Mouse (Mus musculus): ENCODE measurements at regions not wholly inside any gene's neighbourhood (a gene's known extent, or its start where the extent isn't known, plus 50 kb on each side); places are given as distances from the start of the nearest gene placed in this dataset.
A peak's percentile ranks its signal among the peaks of the same experiment; 100 is the strongest.

DNA sequence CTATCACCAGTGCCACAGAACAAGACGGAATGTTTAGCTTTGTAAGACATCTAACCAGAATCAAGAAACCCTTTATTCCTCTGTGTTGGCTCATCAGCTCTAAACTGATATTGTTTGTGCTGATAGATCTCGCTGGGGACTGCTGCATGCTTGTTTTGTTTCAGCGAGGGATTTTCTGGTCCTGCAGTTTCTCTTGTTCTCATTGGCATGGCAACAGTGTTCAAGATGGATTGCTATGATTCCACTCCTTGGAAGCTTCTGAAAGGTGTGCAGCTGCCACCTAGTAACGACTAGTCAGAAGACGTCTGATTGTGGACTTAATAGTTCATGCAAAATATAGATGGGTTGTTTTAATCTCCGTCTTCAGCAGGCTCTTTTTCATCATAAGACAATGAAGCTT, 591.2 kb downstream of the Sorcs1 start:
- Histone ChIP-seq H3K27me3 (ENCODE audit: control insufficient read depth, insufficient read depth, low read length) (no peaks in the 10 kb centered on the region), H3K4me3 (ENCODE audit: low read depth, low read length) (no peak overlapping the region), H3K4me1 (ENCODE audit: control insufficient read depth, insufficient read depth, low read length) (no peaks in the 10 kb centered on the region), H3K4me2 (ENCODE audit: low read depth, severe bottlenecking) (no peak overlapping the region), H3K9me3 (ENCODE audit: control insufficient read depth, low read length) (no peaks in the 10 kb centered on the region), H3K27ac (replicated peaks; ENCODE audit: low read depth, low read length) (no peak overlapping the region), H3K9ac (ENCODE audit: low read length) (no peak overlapping the region), H3K36me3 (ENCODE audit: control insufficient read depth, insufficient read depth, low read length) (no peaks in the 10 kb centered on the region)
- WGBS = 80% methylated on average over 6 of the region's 6 CpGs
- DNase-seq (ENCODE audit: low spot score) (no peak), ATAC-seq (ENCODE audit: insufficient number of reproducible peaks, low FRiP score, low TSS enrichment, low read depth) (no peak)

DNA sequence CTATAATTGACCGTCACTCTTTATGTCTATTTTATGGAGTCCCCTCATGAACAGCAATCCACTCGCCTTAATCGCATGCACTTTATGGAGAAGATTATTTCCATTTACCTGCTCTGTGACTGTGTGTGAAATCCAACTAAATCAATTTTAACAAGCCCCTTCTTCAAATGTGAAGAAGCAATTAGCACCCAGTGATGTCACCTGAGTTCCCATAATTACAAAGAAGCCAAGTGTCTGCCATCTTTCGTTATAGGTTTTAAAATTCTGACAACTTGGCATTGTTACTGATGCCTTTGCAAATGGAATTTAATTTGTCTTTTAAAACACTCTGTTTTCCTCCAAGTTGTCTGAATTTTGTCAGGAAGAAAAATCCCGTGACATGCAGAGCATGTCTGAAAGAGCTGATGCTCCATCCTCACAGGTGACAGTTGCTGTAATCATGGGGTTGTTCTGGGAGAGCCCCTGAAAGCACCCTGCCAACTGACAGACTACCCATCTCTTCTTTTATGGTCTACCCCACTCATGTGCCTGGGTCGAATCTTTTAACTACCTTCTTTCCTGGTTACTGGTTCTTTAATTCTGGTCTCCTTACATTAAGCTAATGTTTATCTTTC, 600.9 kb downstream of the Sorcs1 start:
- no peak overlapping the region for H3K4me2 ChIP-seq (ENCODE audit: low read depth, severe bottlenecking)
- 85% methylated on average over 6 of the region's 6 CpGs for WGBS
- no peaks in the 10 kb centered on the region for H3K4me1 ChIP-seq (ENCODE audit: control insufficient read depth, insufficient read depth, low read length)
- no peak overlapping the region for H3K4me3 ChIP-seq (ENCODE audit: low read depth, low read length)
- no peaks in the 10 kb centered on the region for H3K36me3 ChIP-seq (ENCODE audit: control insufficient read depth, insufficient read depth, low read length)
- no peak overlapping the region for H3K9ac ChIP-seq (ENCODE audit: low read length)
- no peaks in the 10 kb centered on the region for H3K27me3 ChIP-seq (ENCODE audit: control insufficient read depth, insufficient read depth, low read length)
- H3K27ac ChIP-seq (replicated peaks; ENCODE audit: low read depth, low read length) = no peak overlapping the region
- DNase-seq (ENCODE audit: low spot score) (no peak), ATAC-seq (ENCODE audit: insufficient number of reproducible peaks, low FRiP score, low TSS enrichment, low read depth) (no peak)
- H3K9me3 ChIP-seq (ENCODE audit: control insufficient read depth, low read length) = no peaks in the 10 kb centered on the region

DNA sequence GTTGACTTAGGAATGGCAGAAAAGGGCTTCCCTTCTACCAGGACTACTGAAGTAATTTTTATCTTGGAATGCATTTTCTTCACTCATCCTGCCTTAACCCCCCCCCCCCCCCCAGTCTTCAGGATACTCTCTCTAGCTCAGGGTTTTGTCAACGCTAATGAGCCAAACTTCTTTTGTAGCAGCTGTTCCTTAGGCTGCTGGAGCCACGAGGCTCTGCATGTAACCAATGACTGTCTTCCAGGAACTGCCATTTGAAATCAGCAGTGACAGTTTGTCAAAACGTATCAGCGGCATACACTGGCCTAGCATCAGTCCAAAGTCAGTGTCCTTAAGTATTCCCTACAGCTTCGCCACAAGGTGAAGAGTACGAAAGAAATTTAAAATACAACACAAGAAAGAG, 618.0 kb downstream of the Sorcs1 start:
- H3K36me3 ChIP-seq (ENCODE audit: control insufficient read depth, insufficient read depth, low read length) = no peaks in the 10 kb centered on the region
- no peak overlapping the region for H3K4me2 ChIP-seq (ENCODE audit: low read depth, severe bottlenecking)
- H3K4me1 ChIP-seq (ENCODE audit: control insufficient read depth, insufficient read depth, low read length) = no peaks in the 10 kb centered on the region
- H3K9ac ChIP-seq (ENCODE audit: low read length) = no peak overlapping the region
- no peaks in the 10 kb centered on the region for H3K9me3 ChIP-seq (ENCODE audit: control insufficient read depth, low read length)
- WGBS = 79% methylated on average over 6 of the region's 6 CpGs
- H3K27ac ChIP-seq (replicated peaks; ENCODE audit: low read depth, low read length) = no peak overlapping the region
- no peaks in the 10 kb centered on the region for H3K27me3 ChIP-seq (ENCODE audit: control insufficient read depth, insufficient read depth, low read length)
- H3K4me3 ChIP-seq (ENCODE audit: low read depth, low read length) = no peak overlapping the region
- no peak for ATAC-seq (ENCODE audit: insufficient number of reproducible peaks, low FRiP score, low TSS enrichment, low read depth)
- no peak for DNase-seq (ENCODE audit: low spot score)

GRCm38 (mm10) chr19:50052910-50053309, 625.5 kb downstream of the Sorcs1 start:
- Histone ChIP-seq H3K4me2 (ENCODE audit: low read depth, severe bottlenecking) (no peak overlapping the region), H3K9ac (ENCODE audit: low read length) (no peak overlapping the region), H3K27ac (replicated peaks; ENCODE audit: low read depth, low read length) (no peak overlapping the region), H3K36me3 (ENCODE audit: control insufficient read depth, insufficient read depth, low read length) (no peaks in the 10 kb centered on the region), H3K4me3 (ENCODE audit: low read depth, low read length) (no peak overlapping the region), H3K9me3 (ENCODE audit: control insufficient read depth, low read length) (no peaks in the 10 kb centered on the region), H3K4me1 (ENCODE audit: control insufficient read depth, insufficient read depth, low read length) (no peaks in the 10 kb centered on the region), H3K27me3 (ENCODE audit: control insufficient read depth, insufficient read depth, low read length) (no peaks in the 10 kb centered on the region)
- WGBS = 87% methylated on average over 2 of the region's 2 CpGs
- no peak for ATAC-seq (ENCODE audit: insufficient number of reproducible peaks, low FRiP score, low TSS enrichment, low read depth)
- no peak for DNase-seq (ENCODE audit: low spot score)

- H3K9me3 ChIP-seq (ENCODE audit: control insufficient read depth, low read length) = no peaks in the 10 kb centered on the region
- no peaks in the 10 kb centered on the region for H3K36me3 ChIP-seq (ENCODE audit: control insufficient read depth, insufficient read depth, low read length)
- no peaks in the 10 kb centered on the region for H3K27me3 ChIP-seq (ENCODE audit: control insufficient read depth, insufficient read depth, low read length)
- WGBS = 45% methylated on average over 3 of the region's 3 CpGs
- DNase-seq (ENCODE audit: low spot score) = peak; percentile 38
- ATAC-seq (ENCODE audit: insufficient number of reproducible peaks, low FRiP score, low TSS enrichment, low read depth) = no peak
- no peak overlapping the region for H3K4me2 ChIP-seq (ENCODE audit: low read depth, severe bottlenecking)
- no peaks in the 10 kb centered on the region for H3K4me1 ChIP-seq (ENCODE audit: control insufficient read depth, insufficient read depth, low read length)
- no peak overlapping the region for H3K4me3 ChIP-seq (ENCODE audit: low read depth, low read length)
- no peak overlapping the region for H3K9ac ChIP-seq (ENCODE audit: low read length)
- no peak overlapping the region for H3K27ac ChIP-seq (replicated peaks; ENCODE audit: low read depth, low read length)
Observed at GRCm38 (mm10) chr19:50045761-50046160, 632.7 kb downstream of the Sorcs1 start.

DNA sequence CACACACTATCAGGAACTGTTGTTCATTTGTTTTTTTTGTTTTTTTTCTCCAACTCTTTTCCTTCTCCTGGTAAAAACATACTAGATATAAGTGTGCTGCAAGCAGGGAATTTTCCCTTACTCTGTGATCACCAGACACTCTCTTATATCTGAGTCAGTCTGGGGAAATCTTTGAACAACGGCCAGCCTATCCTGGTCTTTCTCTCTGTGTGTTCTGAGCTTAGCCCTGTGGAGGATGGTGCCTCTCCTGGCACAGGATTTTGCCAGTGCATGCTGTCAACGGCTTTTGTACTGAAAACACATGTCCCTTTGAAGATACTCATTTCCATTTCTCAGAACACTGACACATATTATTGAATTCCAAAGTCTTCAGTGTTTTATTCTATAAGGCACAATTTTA, 664.8 kb downstream of the Sorcs1 start:
- ATAC-seq (ENCODE audit: insufficient number of reproducible peaks, low FRiP score, low TSS enrichment, low read depth) = no peak
- Histone ChIP-seq H3K27ac (replicated peaks; ENCODE audit: low read depth, low read length) (no peak overlapping the region), H3K36me3 (ENCODE audit: control insufficient read depth, insufficient read depth, low read length) (no peaks in the 10 kb centered on the region), H3K27me3 (ENCODE audit: control insufficient read depth, insufficient read depth, low read length) (no peaks in the 10 kb centered on the region), H3K4me1 (ENCODE audit: control insufficient read depth, insufficient read depth, low read length) (no peaks in the 10 kb centered on the region), H3K9ac (ENCODE audit: low read length) (no peak overlapping the region), H3K4me2 (ENCODE audit: low read depth, severe bottlenecking) (no peak overlapping the region), H3K9me3 (ENCODE audit: control insufficient read depth, low read length) (no peaks in the 10 kb centered on the region), H3K4me3 (ENCODE audit: low read depth, low read length) (no peak overlapping the region)
- DNase-seq (ENCODE audit: low spot score) = no peak
- WGBS = 50% methylated on average over 2 of the region's 2 CpGs

DNA sequence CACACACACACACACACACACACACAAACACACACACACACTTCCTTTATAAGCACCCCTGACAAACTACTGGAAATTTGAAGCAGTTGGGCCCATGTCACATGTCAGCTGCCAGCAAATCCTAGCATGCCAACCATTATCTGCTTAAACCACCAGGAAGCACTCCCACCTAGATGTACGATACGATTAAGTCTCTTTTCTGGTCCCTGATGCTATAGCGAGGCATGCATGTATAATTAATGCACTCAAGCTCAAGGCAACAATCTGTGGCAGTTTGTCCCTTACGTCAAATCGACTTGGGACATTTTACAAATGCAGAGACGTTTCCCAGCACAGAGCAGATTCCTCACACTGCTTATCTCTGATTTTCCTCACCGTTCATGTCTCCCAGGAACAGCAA, 673.2 kb downstream of the Sorcs1 start:
- no peak for DNase-seq (ENCODE audit: low spot score)
- H3K27me3 ChIP-seq (ENCODE audit: control insufficient read depth, insufficient read depth, low read length) = no peaks in the 10 kb centered on the region
- no peak for ATAC-seq (ENCODE audit: insufficient number of reproducible peaks, low FRiP score, low TSS enrichment, low read depth)
- no peak overlapping the region for H3K4me3 ChIP-seq (ENCODE audit: low read depth, low read length)
- no peak overlapping the region for H3K27ac ChIP-seq (replicated peaks; ENCODE audit: low read depth, low read length)
- no peak overlapping the region for H3K4me2 ChIP-seq (ENCODE audit: low read depth, severe bottlenecking)
- no peaks in the 10 kb centered on the region for H3K4me1 ChIP-seq (ENCODE audit: control insufficient read depth, insufficient read depth, low read length)
- WGBS = 62% methylated on average over 7 of the region's 7 CpGs
- no peaks in the 10 kb centered on the region for H3K9me3 ChIP-seq (ENCODE audit: control insufficient read depth, low read length)
- H3K36me3 ChIP-seq (ENCODE audit: control insufficient read depth, insufficient read depth, low read length) = no peaks in the 10 kb centered on the region
- no peak overlapping the region for H3K9ac ChIP-seq (ENCODE audit: low read length)

- Histone ChIP-seq H3K4me3 (ENCODE audit: low read depth, low read length) (no peak overlapping the region), H3K4me2 (ENCODE audit: low read depth, severe bottlenecking) (no peak overlapping the region), H3K36me3 (ENCODE audit: control insufficient read depth, insufficient read depth, low read length) (no peaks in the 10 kb centered on the region), H3K9me3 (ENCODE audit: control insufficient read depth, low read length) (no peaks in the 10 kb centered on the region), H3K4me1 (ENCODE audit: control insufficient read depth, insufficient read depth, low read length) (no peaks in the 10 kb centered on the region), H3K27me3 (ENCODE audit: control insufficient read depth, insufficient read depth, low read length) (no peaks in the 10 kb centered on the region), H3K9ac (ENCODE audit: low read length) (no peak overlapping the region), H3K27ac (replicated peaks; ENCODE audit: low read depth, low read length) (no peak overlapping the region)
- DNase-seq (ENCODE audit: low spot score) (no peak), ATAC-seq (ENCODE audit: insufficient number of reproducible peaks, low FRiP score, low TSS enrichment, low read depth) (no peak)
- 85% methylated on average over 2 of the region's 2 CpGs for WGBS
Observed at GRCm38 (mm10) chr19:49985826-49986225, 692.6 kb downstream of the Sorcs1 start.

DNA sequence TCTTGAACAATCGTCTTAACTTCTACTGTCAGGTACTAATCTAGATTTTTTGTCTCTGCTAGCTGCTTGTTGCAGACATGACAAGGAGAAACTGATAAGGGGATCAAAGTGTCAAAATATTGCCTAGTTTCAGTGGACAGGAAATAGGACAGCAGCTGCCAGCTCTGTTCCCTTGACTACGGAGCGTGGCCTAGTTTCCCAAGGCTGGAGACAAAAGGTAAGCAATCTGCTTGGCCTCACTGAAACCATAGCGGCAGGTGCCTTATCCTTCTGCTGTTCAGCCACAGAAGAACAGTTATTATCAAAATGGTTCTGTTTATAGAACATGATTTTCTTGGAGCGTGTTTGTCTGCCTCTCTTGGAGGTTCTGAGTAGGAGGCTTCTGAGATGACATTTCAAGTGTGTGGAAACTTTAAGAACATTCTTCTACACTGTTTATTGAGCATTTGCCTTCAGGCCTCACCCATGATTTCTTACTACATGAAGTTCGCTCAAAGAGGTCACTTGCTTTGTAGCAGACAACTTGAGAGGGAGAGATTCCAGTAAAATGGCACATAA, 712.1 kb downstream of the Sorcs1 start:
- Histone ChIP-seq H3K27me3 (ENCODE audit: control insufficient read depth, insufficient read depth, low read length) (no peaks in the 10 kb centered on the region), H3K9me3 (ENCODE audit: control insufficient read depth, low read length) (no peaks in the 10 kb centered on the region), H3K36me3 (ENCODE audit: control insufficient read depth, insufficient read depth, low read length) (no peaks in the 10 kb centered on the region), H3K4me3 (ENCODE audit: low read depth, low read length) (no peak overlapping the region), H3K4me1 (ENCODE audit: control insufficient read depth, insufficient read depth, low read length) (no peaks in the 10 kb centered on the region), H3K27ac (replicated peaks; ENCODE audit: low read depth, low read length) (no peak overlapping the region), H3K4me2 (ENCODE audit: low read depth, severe bottlenecking) (no peak overlapping the region), H3K9ac (ENCODE audit: low read length) (no peak overlapping the region)
- DNase-seq (ENCODE audit: low spot score) (no peak), ATAC-seq (ENCODE audit: insufficient number of reproducible peaks, low FRiP score, low TSS enrichment, low read depth) (no peak)
- WGBS = 89% methylated on average over 6 of the region's 6 CpGs

Data from limb, embryonic 11.5 days (tissue).